Mouse (Mus musculus) bone marrow macrophage, adult 2 months (primary cell): ENCODE data around the gene Brd3. TPM values are rescaled to one million over a fixed set of nuclear protein-coding genes. Genes with fewer than 3 reads are reported as not detected.

Experiments used
- H3K27ac ChIP-seq: 2 replicates; pipeline ENCODE4 v1.5.1; 2012; ENCODE audit warnings: low read depth, low read length; ENCODE audit not compliant: insufficient read depth
- H3K4me1 ChIP-seq: 2 replicates; pipeline ENCODE4 v1.6.1; 2012; ENCODE audit warnings: low read length; ENCODE audit not compliant: control insufficient read depth, insufficient read depth
- H3K4me3 ChIP-seq: 2 replicates; pipeline ENCODE4 v1.5.1; 2012; ENCODE audit warnings: mild to moderate bottlenecking, low read length, moderate library complexity; ENCODE audit not compliant: insufficient read depth
- CTCF ChIP-seq: IDR thresholded peaks from 2 replicates; pipeline ENCODE4 v1.5.1; 2012; ENCODE audit warnings: low read depth, mild to moderate bottlenecking, low read length, moderate library complexity
- POLR2A ChIP-seq: IDR thresholded peaks from 2 replicates; pipeline ENCODE4 v1.6.1; 2012; ENCODE audit warnings: mild to moderate bottlenecking, low read depth, low read length, borderline replicate concordance
- polyA plus RNA-seq: library from polyadenylated mRNA; stranded (reverse); fragments of >200 nt; gene quantifications from 2 replicates; pipeline ENCODE4 v1.2.4, GENCODE M21; 2012; ENCODE audit not compliant: missing spikeins, insufficient read depth, insufficient read length

The Brd3 gene
- polyA plus RNA-seq, 1 experiment, result 29.1 TPM

DNA sequence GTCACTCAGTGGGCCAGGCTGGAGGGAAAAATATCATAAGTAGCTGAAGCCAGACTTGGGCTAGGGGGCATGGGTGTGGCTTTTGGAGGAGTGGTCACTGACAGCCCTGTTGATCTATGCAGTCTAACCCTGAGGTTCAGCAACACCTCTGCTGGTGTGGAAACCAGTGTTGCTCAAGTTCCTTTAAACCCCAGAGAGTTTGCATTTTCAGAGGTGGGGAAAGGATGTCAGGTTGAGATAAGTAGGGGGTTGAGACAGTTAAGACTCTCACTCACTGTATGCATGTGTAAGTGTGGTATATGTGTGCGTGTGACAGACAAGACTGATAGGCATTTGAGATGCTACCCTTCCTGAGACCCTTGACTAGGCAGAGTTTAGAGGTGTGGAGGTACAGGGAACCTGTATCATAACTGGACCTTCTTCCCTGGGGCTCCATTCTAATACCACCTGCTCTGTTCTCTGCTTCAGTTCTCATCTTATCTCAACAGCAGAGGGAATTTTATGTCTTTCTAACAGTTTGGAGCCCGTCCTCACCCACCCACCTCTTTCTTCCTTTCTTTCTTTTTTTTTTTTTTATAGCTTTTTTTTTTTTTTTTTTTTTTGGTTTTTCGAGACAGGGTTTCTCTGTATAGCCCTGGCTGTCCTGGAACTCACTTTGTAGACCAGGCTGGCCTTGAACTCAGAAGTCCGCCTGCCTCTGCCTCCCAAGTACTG, 20.0 kb downstream of the Brd3 start:
- peaks cover 12% of the 10 kb centered on the region for H3K4me1 ChIP-seq
- H3K27ac ChIP-seq, result no peak overlapping the region
- TF ChIP-seq CTCF (no peak), POLR2A (no peak)
- no peak overlapping the region for H3K4me3 ChIP-seq

GRCm38 (mm10) chr2:27486725-27487124, 20.7 kb downstream of the Brd3 start:
- TF ChIP-seq CTCF (no peak), POLR2A (no peak)
- H3K4me1 ChIP-seq, result peaks cover 16% of the 10 kb centered on the region
- no peak overlapping the region for H3K27ac ChIP-seq
- no peak overlapping the region for H3K4me3 ChIP-seq

DNA sequence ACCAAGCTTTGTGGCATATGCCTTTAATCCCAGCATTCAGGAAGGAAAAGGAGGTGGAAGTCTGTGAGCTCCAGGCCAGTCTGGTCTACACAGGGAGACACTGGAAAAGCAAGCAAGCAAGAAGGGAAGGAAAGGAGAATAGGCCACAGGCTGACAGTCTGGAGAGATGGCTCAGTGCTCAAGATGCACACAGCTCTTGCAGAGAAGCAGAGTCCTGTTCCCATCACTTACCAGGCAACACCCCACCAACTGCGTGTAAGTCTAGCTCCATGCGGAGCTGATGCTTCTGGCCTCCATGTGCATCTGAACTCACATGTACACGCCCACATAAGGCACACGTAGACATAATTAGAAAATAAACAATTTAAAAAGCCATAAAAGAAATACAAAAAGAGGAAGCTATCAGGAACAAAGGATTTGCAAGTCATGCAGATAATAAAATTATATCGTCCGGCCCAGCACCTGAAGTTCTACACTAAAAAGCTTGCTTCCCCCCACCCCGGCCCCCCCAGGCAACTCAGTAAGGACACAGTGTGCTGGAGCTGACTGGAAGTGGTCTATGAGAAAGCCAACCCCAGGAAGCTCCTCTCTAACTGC, 25.1 kb downstream of the Brd3 start:
- TF ChIP-seq CTCF (no peak), POLR2A (no peak)
- no peak overlapping the region for H3K4me3 ChIP-seq
- no peak overlapping the region; the same call in 1 of the 2 replicates for H3K27ac ChIP-seq
- H3K4me1 ChIP-seq, result peaks cover 27% of the 10 kb centered on the region

DNA sequence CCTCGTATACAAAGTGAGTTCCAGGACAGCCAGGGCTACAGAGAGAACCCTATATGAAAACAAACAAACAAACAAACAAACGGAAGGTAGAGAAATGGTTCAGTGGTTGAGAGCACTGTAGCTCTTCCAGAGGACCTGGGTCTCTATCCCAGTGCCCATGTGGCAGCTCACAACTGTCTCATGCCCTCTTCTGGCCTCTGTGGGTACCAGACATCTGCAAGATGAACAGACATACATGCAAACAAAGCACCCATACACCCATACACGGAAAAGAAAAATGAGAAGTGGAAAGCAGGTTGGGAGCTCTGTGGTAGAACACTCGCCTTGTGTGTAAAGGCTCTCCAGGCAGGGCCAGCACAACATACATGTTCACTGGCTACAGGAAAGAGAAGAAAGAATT, 27.1 kb downstream of the Brd3 start:
- Histone ChIP-seq H3K4me3 (no peak overlapping the region), H3K27ac (no peak overlapping the region), H3K4me1 (peaks cover 30% of the 10 kb centered on the region)
- TF ChIP-seq POLR2A, result no peak
- TF ChIP-seq CTCF, result no peak

DNA sequence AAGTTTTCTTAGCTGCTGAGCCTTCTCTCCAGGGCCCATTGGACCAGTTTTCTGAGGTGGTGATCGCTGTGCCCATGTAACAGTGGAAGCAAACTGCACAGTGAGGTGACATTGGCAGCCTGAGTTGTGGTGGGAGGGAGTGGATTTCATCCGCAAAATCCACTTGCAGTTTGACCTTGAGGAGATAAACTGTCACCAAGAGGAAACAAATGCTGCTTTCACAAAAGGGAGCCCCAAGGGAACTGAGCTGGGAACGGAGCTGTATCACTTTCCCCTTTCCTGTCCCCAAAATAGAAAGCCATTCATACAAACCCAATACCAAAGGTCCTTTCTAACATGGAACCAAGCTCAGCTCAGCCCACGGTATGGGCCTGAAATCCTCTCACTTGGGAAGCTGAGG, 27.6 kb downstream of the Brd3 start:
- TF ChIP-seq CTCF, result no peak
- TF ChIP-seq POLR2A, result no peak
- H3K27ac ChIP-seq, result no peak overlapping the region
- H3K4me3 ChIP-seq, result no peak overlapping the region
- H3K4me1 ChIP-seq, result peaks cover 28% of the 10 kb centered on the region

DNA sequence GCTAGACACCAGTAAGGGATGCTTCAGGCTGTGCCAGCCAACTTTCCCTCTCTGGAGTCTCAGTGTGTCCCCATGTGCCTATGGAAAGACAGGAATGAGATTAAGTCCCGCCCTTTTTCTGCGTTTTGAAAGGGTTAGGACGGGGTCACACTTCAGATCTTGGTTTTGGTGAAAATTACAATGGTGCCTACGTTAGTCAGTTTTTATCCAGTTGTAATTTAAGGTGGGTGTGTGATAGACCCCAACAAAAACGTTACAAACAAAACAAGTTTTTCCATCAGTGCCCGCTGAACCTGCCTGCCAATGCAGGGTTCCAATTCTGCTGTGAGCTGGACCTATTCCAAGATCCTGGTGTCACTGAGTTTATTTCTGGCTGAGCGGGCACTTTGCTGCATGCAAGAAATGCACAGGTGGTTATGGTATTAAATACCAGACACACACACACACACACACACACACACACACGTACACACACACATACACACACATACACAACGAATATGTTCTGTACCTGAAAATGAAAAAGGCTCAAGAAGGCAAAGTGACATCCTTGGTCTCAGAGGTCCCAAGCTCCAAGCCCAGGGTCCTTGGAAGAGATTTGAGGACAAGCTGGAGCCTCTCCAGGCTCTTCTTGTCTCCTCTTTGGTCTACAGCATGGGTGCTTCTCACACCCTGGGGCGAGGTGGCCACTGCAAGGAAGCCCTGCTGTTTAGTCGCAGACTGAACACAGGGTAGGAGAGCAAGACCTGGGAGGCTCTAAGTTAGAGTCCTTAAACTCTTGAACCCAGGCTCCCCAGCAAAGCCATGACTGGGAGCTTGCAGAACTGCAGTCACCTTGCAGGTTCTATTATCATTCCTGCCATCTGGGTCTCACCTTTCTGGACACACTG, 30.9 kb downstream of the Brd3 start:
- TF ChIP-seq POLR2A, result no peak
- H3K27ac ChIP-seq, result peak overlapping the region; percentile 95

DNA sequence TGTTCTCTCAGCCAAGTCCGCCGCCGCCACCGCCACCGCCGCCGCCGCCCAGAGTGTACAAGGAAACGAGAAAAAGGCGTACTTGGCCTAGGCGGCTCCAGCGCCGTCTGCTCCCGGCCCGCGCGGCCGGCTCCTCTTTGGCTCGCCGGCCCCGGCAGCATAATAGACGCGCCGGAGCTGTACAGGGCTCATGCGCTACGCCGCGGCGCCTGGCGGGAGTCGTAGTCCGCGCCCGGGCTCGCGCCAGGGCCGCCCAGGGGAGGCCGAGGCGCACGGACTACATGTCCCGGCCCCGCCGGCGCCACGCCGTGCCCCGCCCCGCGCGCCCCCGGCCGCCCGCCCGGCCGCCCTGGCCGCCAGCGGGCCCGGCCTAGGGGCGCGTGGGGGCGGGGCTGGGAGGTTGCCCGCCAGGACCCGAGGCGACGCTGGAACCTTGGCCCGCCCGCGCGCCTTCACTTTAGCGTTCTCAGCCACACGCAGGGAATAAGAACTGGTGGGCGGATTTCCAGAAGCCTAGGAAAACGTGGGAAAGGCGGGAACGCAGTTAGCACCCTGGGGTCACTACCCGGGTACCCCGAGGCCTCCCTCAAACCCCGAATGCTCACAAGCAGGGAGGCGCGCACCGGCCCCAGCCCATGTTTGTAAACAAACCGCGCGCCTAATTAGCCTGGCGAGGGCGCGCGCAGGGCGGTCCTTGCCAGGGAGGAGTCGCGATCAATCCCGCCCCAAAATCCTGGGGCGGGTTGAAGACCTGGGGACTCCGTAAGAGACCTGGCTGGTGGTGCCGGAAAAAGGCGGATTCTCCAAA, 31.8 kb downstream of the Brd3 start:
- Histone ChIP-seq H3K4me3 (peak overlapping the region; percentile 91), H3K4me1 (peaks cover 47% of the 10 kb centered on the region), H3K27ac (peak overlapping the region; percentile 95)
- TF ChIP-seq POLR2A (peak; percentile 62; the same call in 1 of the 2 replicates), CTCF (no peak)

More for the DNA sequence above, 30.9 kb downstream of the Brd3 start:
- Histone ChIP-seq H3K4me1 (peaks cover 39% of the 10 kb centered on the region), H3K4me3 (peak overlapping the region; percentile 90)

GRCm38 (mm10) chr2:27474621-27475484, 32.6 kb downstream of the Brd3 start:
- H3K27ac ChIP-seq, result peak overlapping the region; percentile 35
- H3K4me3 ChIP-seq, result peak overlapping the region; percentile 91
- peaks cover 49% of the 10 kb centered on the region for H3K4me1 ChIP-seq
- TF ChIP-seq POLR2A (no peak), CTCF (no peak)
